Mouse (Mus musculus): ENCODE data around the gene Arhgdig.
"Not testable (repeated sequence)": the region's sequence is repeated elsewhere in the genome, so short reads cannot be mapped to it uniquely, and the experiment has no call there.

Gene Arhgdig

GRCm38 (mm10) chr17:26203321-26203811 is 4.2 kb downstream of the Arhgdig start:
- DNase-seq: peak; percentile 24

GRCm38 (mm10) chr17:26202737-26203136 is 4.8 kb downstream of the Arhgdig start, which contains the start of gene Rgs11:
Rgs11 (plus strand) TSS chr17:26202951.
- DNase-seq: peak; percentile 21

GRCm38 (mm10) chr17:26201998-26202397 is 5.6 kb downstream of the Arhgdig start:
- DNase-seq: no peak

DNA sequence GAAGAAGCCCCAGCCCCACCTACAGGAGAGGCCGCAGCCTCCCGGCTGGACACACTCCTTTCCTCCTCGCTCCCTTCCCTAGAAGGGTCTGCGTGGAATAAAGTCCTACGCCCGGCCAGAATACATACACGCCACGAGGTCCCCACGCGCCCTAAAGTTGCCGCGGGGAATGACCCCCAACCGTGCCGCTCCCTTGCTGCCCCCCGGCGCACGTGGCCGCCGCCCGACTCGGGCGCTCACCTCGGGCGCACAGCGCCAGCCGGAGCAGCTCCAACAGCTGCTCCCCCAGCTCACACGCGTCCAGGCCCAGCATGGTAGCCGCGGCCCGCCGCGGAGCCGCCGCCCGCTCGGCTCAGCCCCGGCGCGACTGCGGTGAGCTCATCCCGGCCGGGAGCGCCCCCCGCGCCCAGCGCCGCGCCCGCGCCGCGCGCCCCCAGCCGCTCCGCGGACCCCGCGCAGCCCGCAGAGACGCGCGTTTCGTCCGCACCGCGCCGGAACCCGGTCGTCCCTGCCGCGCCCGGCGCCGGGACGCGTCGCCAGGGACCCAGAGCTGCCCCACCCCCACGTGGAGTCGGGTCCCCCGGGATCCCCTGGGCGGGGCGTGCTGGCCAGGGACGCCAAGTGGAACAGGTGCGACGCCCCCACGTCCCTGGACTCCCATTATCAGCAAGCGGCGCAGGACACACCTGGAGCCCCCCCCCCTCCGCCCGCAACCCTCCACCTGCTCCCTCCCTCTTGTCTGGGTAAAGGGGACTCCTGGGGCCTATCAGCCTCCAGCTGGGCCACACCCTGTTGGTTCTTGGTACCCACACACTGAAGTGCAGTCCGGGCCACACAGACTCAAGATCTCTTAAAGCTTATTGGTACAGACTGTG is 6.5 kb downstream of the Arhgdig start:
- DNase-seq: no peak

- no peak for DNase-seq
Observed at GRCm38 (mm10) chr17:26198892-26199291, 8.7 kb downstream of the Arhgdig start, which contains the start of gene Pdia2. Pdia2 (minus strand) TSS chr17:26199087.

DNA sequence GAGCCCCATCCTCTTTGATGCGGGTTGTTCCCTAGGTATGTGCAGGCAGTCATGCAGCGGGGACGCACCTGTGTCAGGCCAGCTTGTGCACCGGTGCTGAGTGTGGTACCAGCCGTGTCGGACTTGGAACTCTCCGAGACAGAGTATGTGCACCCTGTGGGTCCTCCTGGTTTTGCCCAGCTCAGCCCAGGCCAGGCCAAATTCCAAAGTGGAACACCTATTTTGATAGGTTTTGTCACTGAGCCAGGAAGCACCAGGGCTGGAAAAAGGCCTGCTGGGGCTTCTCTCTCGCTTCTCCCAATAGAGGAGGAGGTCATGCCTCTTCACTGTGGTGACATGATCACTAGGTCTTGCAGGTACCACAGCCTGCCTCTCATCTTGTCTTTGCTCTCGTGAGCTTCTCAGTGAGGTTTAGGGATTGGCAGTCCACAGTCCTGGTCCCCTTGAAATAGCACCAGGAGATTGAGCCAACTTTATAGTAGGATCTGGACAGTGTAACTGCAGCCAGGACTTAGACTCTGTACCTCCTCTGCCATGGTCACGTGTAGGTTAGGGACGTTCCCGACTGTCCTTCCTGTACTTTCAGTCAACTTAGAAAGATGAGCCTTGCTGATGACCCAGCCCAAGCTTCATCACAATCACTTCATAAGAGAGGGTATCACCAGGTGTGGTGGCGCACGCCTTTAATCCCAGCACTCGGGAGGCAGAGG is 14.9 kb downstream of the Arhgdig start:
- no peak for DNase-seq

GRCm38 (mm10) chr17:26191486-26191885 is 16.1 kb downstream of the Arhgdig start:
- DNase-seq: not testable (repeated sequence)

DNA sequence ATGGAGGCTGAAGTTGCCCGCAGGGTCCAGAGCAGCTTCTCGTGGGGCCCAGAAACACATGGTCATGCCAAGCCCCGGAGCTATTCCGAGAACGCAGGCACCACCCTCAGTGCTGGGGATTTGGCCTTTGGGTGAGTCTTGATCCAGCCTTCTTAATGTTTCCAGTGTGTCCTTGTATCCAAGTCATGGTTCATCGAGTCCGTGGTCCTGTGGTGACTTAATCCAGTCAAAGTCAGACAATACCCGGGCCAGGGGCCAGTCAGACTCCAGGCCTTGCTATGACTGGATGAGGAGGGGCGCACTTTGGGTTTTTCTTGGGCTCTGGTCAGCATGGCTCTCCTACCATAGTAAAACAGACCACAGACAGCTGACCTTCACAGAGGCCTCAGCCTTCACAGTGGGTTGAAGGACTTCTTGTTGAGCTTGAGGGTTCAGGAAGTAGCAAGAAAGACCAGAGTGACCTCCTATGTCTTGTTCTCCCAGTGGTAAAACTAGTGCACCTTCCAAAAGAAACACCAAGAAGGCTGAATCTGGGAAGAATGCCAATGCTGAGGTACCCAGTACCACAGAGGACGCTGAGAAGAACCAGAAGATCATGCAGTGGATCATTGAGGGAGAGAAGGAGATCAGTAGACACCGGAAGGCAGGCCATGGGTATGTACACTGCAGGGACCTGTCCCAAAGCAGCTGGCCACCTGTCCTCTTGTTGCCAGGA is 19.3 kb downstream of the Arhgdig start:
- DNase-seq: no peak

DNA sequence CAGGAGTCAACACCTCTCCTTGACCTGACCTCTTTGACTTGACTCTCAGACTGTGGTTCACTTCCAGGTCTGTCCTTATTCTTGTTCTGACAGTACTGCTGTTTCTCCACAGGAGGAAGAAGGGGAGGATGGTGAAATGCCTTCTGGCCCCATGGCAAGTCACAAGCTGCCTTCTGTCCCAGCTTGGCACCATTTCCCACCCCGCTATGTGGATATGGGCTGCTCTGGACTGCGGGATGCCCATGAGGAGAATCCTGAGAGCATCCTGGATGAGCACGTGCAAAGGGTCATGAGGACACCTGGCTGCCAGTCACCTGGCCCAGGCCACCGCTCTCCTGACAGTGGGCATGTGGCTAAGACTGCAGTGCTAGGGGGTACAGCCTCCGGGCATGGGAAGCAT is 20.0 kb downstream of the Arhgdig start:
- peak; percentile 34 for DNase-seq

DNA sequence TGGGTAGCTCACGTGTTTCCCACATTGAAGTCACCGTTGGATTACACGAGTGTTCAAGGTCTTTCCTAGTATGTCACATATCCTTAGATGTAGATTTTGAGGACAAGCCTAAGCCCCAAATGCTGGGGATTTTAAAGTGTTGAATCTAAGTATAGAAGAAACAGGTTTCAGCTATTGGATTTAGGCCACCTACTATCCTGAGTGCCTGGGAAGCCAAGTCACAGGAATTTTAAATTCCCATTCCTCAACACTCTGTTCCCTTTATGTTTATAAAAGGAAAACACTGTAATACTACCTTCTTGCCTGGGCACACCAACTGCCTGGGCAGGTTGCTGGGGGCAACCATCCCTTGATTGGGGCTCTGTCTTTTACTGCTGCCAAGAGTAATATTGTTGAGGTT is 26.4 kb downstream of the Arhgdig start:
- no peak for DNase-seq

DNA sequence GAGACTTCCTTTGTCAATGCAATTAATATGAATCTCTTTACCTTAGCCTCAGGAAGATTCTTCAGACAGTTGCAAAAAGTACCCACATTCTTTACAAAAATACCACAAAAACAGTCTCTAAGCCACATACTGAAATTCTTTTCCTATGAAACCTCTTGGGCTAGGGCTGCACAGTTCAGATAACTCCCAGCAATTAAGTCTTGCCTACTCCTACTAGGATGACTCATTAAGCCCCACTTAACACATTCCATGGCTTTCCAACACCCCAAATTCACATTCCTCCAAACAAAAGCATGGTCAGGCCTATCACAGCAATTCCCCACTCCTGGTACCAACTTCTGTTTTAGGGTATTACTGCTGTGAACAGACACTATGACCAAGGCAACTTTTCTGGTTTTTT is 29.0 kb downstream of the Arhgdig start:
- no peak for DNase-seq

GRCm38 (mm10) chr17:26175248-26175647 is 32.3 kb downstream of the Arhgdig start:
- DNase-seq: not testable (repeated sequence)

DNA sequence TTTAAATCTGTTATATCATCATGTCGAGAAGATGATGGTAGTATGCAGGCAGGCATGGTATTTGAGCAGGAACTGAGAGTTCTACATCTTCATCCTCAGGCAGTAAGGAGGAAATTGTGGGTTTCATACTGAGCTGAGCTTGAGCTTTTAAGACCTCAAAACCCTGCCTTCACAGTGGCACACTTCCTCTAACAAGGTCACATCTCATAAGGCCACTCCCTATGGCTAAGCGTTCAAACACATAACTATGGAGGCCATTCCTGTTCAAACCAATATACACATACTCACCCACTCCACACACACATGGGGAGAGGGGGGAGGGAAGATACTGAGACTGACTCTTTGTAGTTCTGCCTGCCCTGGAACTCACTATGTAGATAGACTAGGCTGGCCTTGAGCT is 39.5 kb downstream of the Arhgdig start:
- DNase-seq: no peak

DNA sequence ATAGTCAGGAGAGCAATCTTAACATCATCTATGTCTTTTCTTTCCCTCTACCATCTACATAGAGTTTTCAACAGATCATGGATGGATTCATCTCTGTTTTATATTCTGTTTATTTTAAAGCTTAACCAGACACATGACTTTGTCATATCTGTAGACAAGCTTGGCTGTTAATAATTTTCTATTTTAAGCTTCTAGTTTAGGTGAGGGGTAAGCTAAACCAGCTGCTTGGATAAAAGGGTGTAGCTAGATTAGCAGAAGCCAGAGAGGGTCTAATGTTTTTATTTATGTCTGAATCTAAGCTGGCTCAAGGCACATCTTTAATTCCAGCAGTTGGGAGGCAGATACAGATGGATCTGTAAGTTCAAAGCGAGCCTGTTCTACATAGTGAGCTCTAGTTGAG is 44.9 kb downstream of the Arhgdig start:
- DNase-seq: no peak

DNA sequence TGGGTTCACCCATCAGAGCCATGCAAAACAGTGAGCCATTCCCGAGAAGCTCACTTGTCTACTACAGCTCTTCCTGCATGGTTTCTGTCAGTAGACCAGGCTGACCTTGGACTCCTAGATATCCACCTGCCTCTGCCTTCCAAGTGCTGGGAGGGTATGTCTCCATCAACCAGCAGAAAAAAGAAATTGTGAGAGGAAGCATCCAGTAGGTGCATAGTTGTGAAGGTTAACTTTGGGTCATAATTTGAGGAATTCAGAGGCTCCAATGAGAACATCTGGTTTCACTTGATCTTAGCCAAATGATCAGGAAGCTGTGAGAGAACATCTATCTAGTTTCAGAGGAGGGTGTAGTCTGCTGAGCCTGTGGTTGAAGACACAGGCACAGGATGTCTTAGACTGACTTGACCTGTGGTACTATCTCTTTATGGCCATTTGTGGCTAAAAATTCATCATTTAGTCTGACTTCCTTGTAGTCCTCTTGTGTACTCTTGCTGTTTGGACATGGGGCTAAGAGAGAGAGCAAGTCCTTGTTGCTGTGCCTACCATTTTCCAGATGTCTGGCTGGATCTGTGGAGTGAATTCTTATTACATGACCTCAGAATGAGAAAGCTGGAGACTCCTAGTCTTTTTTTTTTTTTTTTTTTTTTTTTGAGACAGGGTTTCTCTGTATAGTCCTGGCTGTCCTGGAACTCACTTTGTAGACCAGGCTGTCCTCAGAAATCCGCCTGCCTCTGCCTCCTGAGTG is 55.5 kb downstream of the Arhgdig start:
- DNase-seq: no peak

Measured in cerebellum, adult 11 months (tissue).